11 mouse cellular contexts compared by ENCODE assay signal in genomic region chr17:68450921-68451320, GRCm38 (mm10).
"Had no signal": no experiment of that assay in that cellular context is flagged by ENCODE, and none has a peak within 500 bp of the region (broad histone marks: within the 10 kb centered on the region; RNA-seq: fewer than 3 reads in every experiment).

No protein-coding gene starts in this region.

- DNase-seq: gastrocnemius, adult 2 months; gastrocnemius, postnatal 10 days; gastrocnemius, postnatal 25 days; heart, adult 18-20 months; heart, postnatal 10 days; heart, postnatal 4 days; kidney, adult 8-10 months; kidney, postnatal 14 days; kidney, postnatal 4 days; liver; liver, embryonic 13.5 days had no signal
